Mouse (Mus musculus): ENCODE measurements around the gene Arhgap15. TPM values are rescaled to one million over a fixed set of nuclear protein-coding genes. Genes with fewer than 3 reads are reported as not detected.

Gene Arhgap15
- polyA plus RNA-seq, 1 experiment from 2014 or later: 1.1 TPM

GRCm38 (mm10) chr2:44299909-44300308 lies 551.3 kb downstream of the Arhgap15 start:
- Histone ChIP-seq H3K9ac (replicated peaks; ENCODE audit: low read length) (no peak overlapping the region), H3K4me2 (replicated peaks; ENCODE audit: low read depth, low read length) (no peak overlapping the region), H3K36me3 (ENCODE audit: insufficient read depth, low read length) (no peaks in the 10 kb centered on the region), H3K4me3 (ENCODE audit: low read length) (no peak overlapping the region), H3K27me3 (ENCODE audit: insufficient read depth, low read length) (no peaks in the 10 kb centered on the region), H3K27ac (ENCODE audit: low read length) (no peak overlapping the region), H3K9me3 (ENCODE audit: low read length) (no peaks in the 10 kb centered on the region), H3K4me1 (ENCODE audit: insufficient read depth, low read length) (no peaks in the 10 kb centered on the region)
- 50% methylated on average over 5 of the region's 5 CpGs for WGBS
- no peak for ATAC-seq (ENCODE audit: low FRiP score, low TSS enrichment)

- Histone ChIP-seq H3K4me2 (replicated peaks; ENCODE audit: low read depth, low read length) (no peak overlapping the region), H3K4me1 (ENCODE audit: insufficient read depth, low read length) (peaks cover 4% of the 10 kb centered on the region), H3K27ac (ENCODE audit: low read length) (no peak overlapping the region), H3K9me3 (ENCODE audit: low read length) (no peaks in the 10 kb centered on the region), H3K4me3 (ENCODE audit: low read length) (no peak overlapping the region), H3K27me3 (ENCODE audit: insufficient read depth, low read length) (no peaks in the 10 kb centered on the region), H3K9ac (replicated peaks; ENCODE audit: low read length) (no peak overlapping the region), H3K36me3 (ENCODE audit: insufficient read depth, low read length) (no peaks in the 10 kb centered on the region)
- no peak for ATAC-seq (ENCODE audit: low FRiP score, low TSS enrichment)
- 59% methylated on average over 6 of the region's 6 CpGs for WGBS
Observed at GRCm38 (mm10) chr2:44300466-44300865, 551.8 kb downstream of the Arhgap15 start.

GRCm38 (mm10) chr2:44304261-44304970 lies 555.8 kb downstream of the Arhgap15 start:
- Histone ChIP-seq H3K4me3 (ENCODE audit: low read length) (no peak overlapping the region), H3K4me1 (ENCODE audit: insufficient read depth, low read length) (peaks cover 6% of the 10 kb centered on the region), H3K9ac (replicated peaks; ENCODE audit: low read length) (no peak overlapping the region), H3K36me3 (ENCODE audit: insufficient read depth, low read length) (no peaks in the 10 kb centered on the region), H3K4me2 (replicated peaks; ENCODE audit: low read depth, low read length) (no peak overlapping the region; the same call in 1 of the 2 replicates), H3K9me3 (ENCODE audit: low read length) (no peaks in the 10 kb centered on the region), H3K27me3 (ENCODE audit: insufficient read depth, low read length) (no peaks in the 10 kb centered on the region), H3K27ac (ENCODE audit: low read length) (peak overlapping the region; percentile 88)
- WGBS: 27% methylated on average over 9 of the region's 9 CpGs
- peak; percentile 96 for ATAC-seq (ENCODE audit: low FRiP score, low TSS enrichment)

- Histone ChIP-seq H3K9me3 (ENCODE audit: low read length) (no peaks in the 10 kb centered on the region), H3K4me3 (ENCODE audit: low read length) (no peak overlapping the region), H3K36me3 (ENCODE audit: insufficient read depth, low read length) (no peaks in the 10 kb centered on the region), H3K4me1 (ENCODE audit: insufficient read depth, low read length) (peaks cover 6% of the 10 kb centered on the region), H3K9ac (replicated peaks; ENCODE audit: low read length) (no peak overlapping the region), H3K27me3 (ENCODE audit: insufficient read depth, low read length) (no peaks in the 10 kb centered on the region), H3K27ac (ENCODE audit: low read length) (peak overlapping the region; percentile 88), H3K4me2 (replicated peaks; ENCODE audit: low read depth, low read length) (no peak overlapping the region; the same call in 1 of the 2 replicates)
- WGBS: 37% methylated on average over 17 of the region's 17 CpGs
- no peak for ATAC-seq (ENCODE audit: low FRiP score, low TSS enrichment)
Observed at GRCm38 (mm10) chr2:44304971-44305808, 556.6 kb downstream of the Arhgap15 start.

- Histone ChIP-seq H3K9ac (replicated peaks; ENCODE audit: low read length) (no peak overlapping the region), H3K27ac (ENCODE audit: low read length) (no peak overlapping the region), H3K27me3 (ENCODE audit: insufficient read depth, low read length) (no peaks in the 10 kb centered on the region), H3K4me2 (replicated peaks; ENCODE audit: low read depth, low read length) (no peak overlapping the region), H3K4me3 (ENCODE audit: low read length) (no peak overlapping the region), H3K4me1 (ENCODE audit: insufficient read depth, low read length) (peaks cover 9% of the 10 kb centered on the region), H3K9me3 (ENCODE audit: low read length) (no peaks in the 10 kb centered on the region), H3K36me3 (ENCODE audit: insufficient read depth, low read length) (no peaks in the 10 kb centered on the region)
- ATAC-seq (ENCODE audit: low FRiP score, low TSS enrichment): no peak
- WGBS: 55% methylated on average over 2 of the region's 2 CpGs
Observed at GRCm38 (mm10) chr2:44306137-44306536, 557.5 kb downstream of the Arhgap15 start.

GRCm38 (mm10) chr2:44309124-44309523 lies 560.5 kb downstream of the Arhgap15 start:
- Histone ChIP-seq H3K4me3 (ENCODE audit: low read length) (no peak overlapping the region), H3K27me3 (ENCODE audit: insufficient read depth, low read length) (no peaks in the 10 kb centered on the region), H3K4me1 (ENCODE audit: insufficient read depth, low read length) (peaks cover 9% of the 10 kb centered on the region), H3K27ac (ENCODE audit: low read length) (no peak overlapping the region), H3K36me3 (ENCODE audit: insufficient read depth, low read length) (no peaks in the 10 kb centered on the region), H3K4me2 (replicated peaks; ENCODE audit: low read depth, low read length) (no peak overlapping the region), H3K9me3 (ENCODE audit: low read length) (no peaks in the 10 kb centered on the region), H3K9ac (replicated peaks; ENCODE audit: low read length) (no peak overlapping the region)
- ATAC-seq (ENCODE audit: low FRiP score, low TSS enrichment): no peak
- 84% methylated on average over 3 of the region's 3 CpGs for WGBS

GRCm38 (mm10) chr2:44309556-44309955 lies 560.9 kb downstream of the Arhgap15 start:
- Histone ChIP-seq H3K4me2 (replicated peaks; ENCODE audit: low read depth, low read length) (no peak overlapping the region), H3K27ac (ENCODE audit: low read length) (no peak overlapping the region), H3K4me1 (ENCODE audit: insufficient read depth, low read length) (peaks cover 9% of the 10 kb centered on the region), H3K9ac (replicated peaks; ENCODE audit: low read length) (no peak overlapping the region), H3K27me3 (ENCODE audit: insufficient read depth, low read length) (no peaks in the 10 kb centered on the region), H3K4me3 (ENCODE audit: low read length) (no peak overlapping the region), H3K36me3 (ENCODE audit: insufficient read depth, low read length) (no peaks in the 10 kb centered on the region), H3K9me3 (ENCODE audit: low read length) (no peaks in the 10 kb centered on the region)
- ATAC-seq (ENCODE audit: low FRiP score, low TSS enrichment): no peak
- WGBS: 70% methylated on average over 1 of the region's 1 CpGs

- peaks cover 8% of the 10 kb centered on the region for H3K4me1 ChIP-seq (ENCODE audit: insufficient read depth, low read length)
- H3K4me2 ChIP-seq (replicated peaks; ENCODE audit: low read depth, low read length): no peak overlapping the region
- H3K36me3 ChIP-seq (ENCODE audit: insufficient read depth, low read length): no peaks in the 10 kb centered on the region
- ATAC-seq (ENCODE audit: low FRiP score, low TSS enrichment): 0 out of 2 replicates have a peak, but pooled peaks have one; percentile 31
- H3K9me3 ChIP-seq (ENCODE audit: low read length): no peaks in the 10 kb centered on the region
- no peaks in the 10 kb centered on the region for H3K27me3 ChIP-seq (ENCODE audit: insufficient read depth, low read length)
- WGBS: 80% methylated on average over 11 of the region's 11 CpGs
- H3K4me3 ChIP-seq (ENCODE audit: low read length): no peak overlapping the region
- H3K9ac ChIP-seq (replicated peaks; ENCODE audit: low read length): no peak overlapping the region
- no peak overlapping the region for H3K27ac ChIP-seq (ENCODE audit: low read length)
Observed at GRCm38 (mm10) chr2:44310095-44310748, 561.6 kb downstream of the Arhgap15 start.

- WGBS: 30% methylated on average over 10 of the region's 10 CpGs
- Histone ChIP-seq H3K4me1 (ENCODE audit: insufficient read depth, low read length) (0 out of 2 replicates have a peak, but pooled peaks cover 4% of the 10 kb centered on the region), H3K4me2 (replicated peaks; ENCODE audit: low read depth, low read length) (peak overlapping the region; percentile 45), H3K9ac (replicated peaks; ENCODE audit: low read length) (0 out of 2 replicates have a peak overlapping the region, but pooled peaks have one; percentile 35), H3K27ac (ENCODE audit: low read length) (0 out of 2 replicates have a peak overlapping the region, but pooled peaks have one; percentile 29), H3K27me3 (ENCODE audit: insufficient read depth, low read length) (no peaks in the 10 kb centered on the region), H3K4me3 (ENCODE audit: low read length) (peak overlapping the region; percentile 25), H3K36me3 (ENCODE audit: insufficient read depth, low read length) (no peaks in the 10 kb centered on the region), H3K9me3 (ENCODE audit: low read length) (no peaks in the 10 kb centered on the region)
- ATAC-seq (ENCODE audit: low FRiP score, low TSS enrichment): 0 out of 2 replicates have a peak, but pooled peaks have one; percentile 76
Observed at GRCm38 (mm10) chr2:44311216-44311615, 562.6 kb downstream of the Arhgap15 start.

All from kidney, embryonic 16.5 days (tissue).